Mouse (Mus musculus): ENCODE data around the gene Pla1a. TPM values are rescaled to one million over a fixed set of nuclear protein-coding genes. Genes with fewer than 3 reads are reported as not detected.

The Pla1a gene
- total RNA-seq, 4 experiments from 2014 or later, result 2.5 to 4.7 (median 3.6) TPM

- DNase-seq (ENCODE audit: low spot score in 2 of 2), result peak; percentile 94 to 96
These were observed 86.2 kb downstream of the Pla1a start, which contains the start of the genes Cox17 and Gm21987 for GRCm38 (mm10) chr16:38346529-38347325. Cox17 (plus strand) TSS chr16:38346991. Gm21987 (plus strand) TSS chr16:38347040.

Other genes with a start within 250 kb of the Pla1a start
- gene Nr1i2, start 138.3 kb downstream of the Pla1a start, total RNA-seq (2022), result not detected
- gene Maats1, start 91.0 kb downstream of the Pla1a start, total RNA-seq (2022), result not detected
- 100 to 1,000 TPM; 115 to 194 (median 149) TPM for gene Cox17, start 86.2 kb downstream of the Pla1a start, total RNA-seq (2022)
- gene Gm21987, start 86.1 kb downstream of the Pla1a start, total RNA-seq (2022), result not detected
- gene Popdc2, start 70.9 kb downstream of the Pla1a start, total RNA-seq (2022), result 10 to 100 TPM; 55.3 to 81.4 (median 68.5) TPM
- 10 to 100 TPM; 17.3 to 17.5 (median 17.4) TPM for gene Adprh, start 19.6 kb upstream of the Pla1a start, total RNA-seq (2022)
- under 1 TPM in 2 of 4 experiments, not detected in 2; 0.12 to 0.22 TPM for gene Cd80, start 22.4 kb upstream of the Pla1a start, total RNA-seq (2022)
- gene Timmdc1, start 89.5 kb upstream of the Pla1a start, total RNA-seq (2022), result 10 to 100 TPM; 42.4 to 50.3 (median 43.5) TPM
- gene Poglut1, start 117.1 kb upstream of the Pla1a start, total RNA-seq (2022), result 10 to 100 TPM in 3 of 4 experiments, 1 to 10 TPM in 1; 8.9 to 11.1 (median 10.5) TPM
- gene Tmem39a, start 125.6 kb upstream of the Pla1a start, total RNA-seq (2022), result 10 to 100 TPM; 14.0 to 19.3 (median 15.5) TPM

Data from gastrocnemius, adult 8-10 months (tissue).